Mouse (Mus musculus): Measurements from ENCODE around the gene Zcrb1. TPM values are rescaled to one million over a fixed set of nuclear protein-coding genes. Genes with fewer than 3 reads are reported as not detected.
"Not testable (repeated sequence)": the region's sequence is repeated elsewhere in the genome, so short reads cannot be mapped to it uniquely, and the experiment has no call there.

The Zcrb1 gene
- 10 to 100 TPM; 82.4 to 97.3 TPM for polyA plus RNA-seq (2017; shearing (Covaris generic))

GRCm38 (mm10) chr15:93397826-93398698 is at the start of gene Zcrb1, which contains the start of gene Pphln1:
Zcrb1 (minus strand) TSS chr15:93398334.
Pphln1 (plus strand) TSS chr15:93398350.
- ATAC-seq: peak; percentile 96

DNA sequence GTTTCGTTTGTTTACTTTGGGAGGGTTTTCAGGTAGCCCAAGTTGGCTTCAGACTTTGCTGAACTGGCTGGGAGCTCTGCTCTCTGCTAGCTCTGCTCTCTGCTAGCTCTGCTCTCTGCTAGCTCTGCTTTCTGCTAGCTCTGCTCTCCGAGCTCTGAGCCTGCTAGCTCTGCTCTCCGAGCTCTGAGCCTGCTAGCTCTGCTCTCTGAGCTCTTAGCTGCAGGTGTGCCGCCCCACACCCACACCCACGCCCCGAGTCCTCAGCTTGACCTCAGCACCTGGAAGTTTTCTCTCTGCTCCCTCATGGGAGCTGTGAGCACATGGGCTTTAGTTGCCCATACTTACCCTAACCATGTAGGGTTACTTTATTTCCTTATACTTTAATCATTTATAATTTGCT is 45.5 kb upstream of the Zcrb1 start:
- ATAC-seq: no peak

GRCm38 (mm10) chr15:93442271-93442670 is 44.1 kb upstream of the Zcrb1 start:
- no peak for ATAC-seq

DNA sequence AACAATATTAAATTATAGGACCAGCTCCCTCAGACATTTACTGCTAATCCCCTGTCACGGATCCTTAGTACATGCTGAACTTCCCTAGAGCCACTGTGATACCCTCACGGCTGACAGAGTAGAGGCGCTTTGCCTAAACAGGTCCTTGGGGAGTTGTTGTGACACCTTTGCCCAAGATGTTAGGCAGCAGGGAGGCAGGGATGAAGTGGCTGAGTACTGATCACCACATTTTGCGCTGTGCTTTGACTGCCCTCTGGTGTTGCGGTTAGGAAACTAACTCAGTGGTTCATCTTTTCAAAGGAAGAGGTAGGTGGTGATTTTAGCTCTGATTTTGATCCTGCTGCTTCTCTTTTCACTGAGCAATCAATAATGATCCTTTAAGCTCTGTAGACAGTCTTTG is 40.5 kb upstream of the Zcrb1 start:
- ATAC-seq: peak; percentile 89

DNA sequence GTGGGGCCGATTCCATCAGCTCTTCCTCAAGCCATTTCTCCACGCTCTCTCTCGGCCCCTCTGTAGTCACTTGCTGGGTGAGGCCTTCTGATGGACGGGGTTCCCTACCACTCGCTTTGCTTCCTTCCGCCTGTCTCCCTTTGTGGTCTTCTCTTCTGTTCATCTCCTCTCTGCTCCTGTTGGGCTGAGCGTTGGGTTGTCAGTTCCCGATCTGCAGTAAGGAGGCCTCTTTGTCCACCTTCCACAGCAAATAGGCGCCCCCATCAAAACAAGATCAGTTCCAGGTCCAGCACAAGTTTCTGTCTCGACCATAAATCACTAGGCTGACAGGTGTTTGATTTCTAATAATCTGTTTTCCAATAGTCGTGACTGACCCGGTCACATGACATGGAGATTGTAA is 37.9 kb upstream of the Zcrb1 start:
- ATAC-seq: no peak

DNA sequence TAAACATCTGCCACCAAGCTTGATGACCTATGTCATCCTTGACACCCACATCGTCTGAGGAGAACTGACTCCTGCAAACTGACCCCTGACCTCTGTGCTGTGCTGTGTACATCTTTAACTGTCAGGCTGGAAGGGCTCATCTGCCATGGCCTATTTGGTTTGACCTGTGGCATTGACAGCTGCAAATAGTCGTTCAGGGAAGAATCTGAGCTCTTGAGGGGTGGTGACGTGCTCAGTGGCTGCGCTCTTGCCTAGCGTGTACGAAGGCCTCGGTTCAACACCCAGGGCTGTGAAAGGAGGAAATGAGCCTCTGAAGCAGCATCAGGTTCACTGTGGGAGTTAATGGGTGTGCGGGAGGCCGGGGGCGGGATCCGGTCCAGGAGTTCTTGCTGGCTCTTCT is 35.7 kb upstream of the Zcrb1 start:
- ATAC-seq: no peak

DNA sequence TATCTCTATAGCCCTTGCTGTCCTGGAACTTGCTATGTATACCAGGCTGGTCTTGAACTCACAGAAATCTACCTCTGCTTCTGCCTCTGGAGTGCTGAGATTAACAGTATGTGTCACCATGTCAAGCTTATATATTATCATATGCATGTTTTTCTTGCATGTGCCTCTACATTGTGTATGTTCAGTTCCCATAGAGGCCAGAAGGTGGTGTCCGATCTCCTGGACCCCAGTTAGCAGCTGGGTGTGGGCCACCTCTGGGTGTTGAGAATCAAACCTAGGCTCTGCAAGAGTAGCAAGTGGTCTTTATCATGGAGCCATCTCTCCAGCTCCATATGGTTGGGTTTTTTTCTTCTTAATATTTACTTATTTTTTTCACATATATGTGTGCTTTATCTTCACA is 24.4 kb upstream of the Zcrb1 start:
- no peak for ATAC-seq

DNA sequence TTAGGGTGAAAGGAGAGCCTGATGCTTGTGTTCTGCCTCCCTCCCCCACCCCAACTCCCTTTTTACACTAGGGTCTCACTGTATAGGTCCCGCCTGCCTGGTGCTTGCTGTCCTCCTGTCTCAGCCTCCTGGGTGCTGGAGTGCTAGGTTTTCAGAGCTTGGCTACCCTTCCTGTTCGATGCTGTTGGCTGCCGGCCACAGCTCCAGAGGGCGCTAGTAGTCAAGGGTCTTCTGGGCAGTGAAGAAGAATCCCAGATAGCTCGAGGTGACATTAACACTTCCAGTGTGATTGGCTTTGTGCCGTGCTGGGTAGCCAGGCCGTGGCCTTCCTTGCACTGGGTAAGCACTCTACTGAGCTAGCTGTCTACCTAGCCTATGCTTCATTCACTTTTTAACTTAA is 22.5 kb upstream of the Zcrb1 start:
- no peak for ATAC-seq

- no peak for ATAC-seq
Measured at GRCm38 (mm10) chr15:93416300-93416699, 18.2 kb upstream of the Zcrb1 start.

DNA sequence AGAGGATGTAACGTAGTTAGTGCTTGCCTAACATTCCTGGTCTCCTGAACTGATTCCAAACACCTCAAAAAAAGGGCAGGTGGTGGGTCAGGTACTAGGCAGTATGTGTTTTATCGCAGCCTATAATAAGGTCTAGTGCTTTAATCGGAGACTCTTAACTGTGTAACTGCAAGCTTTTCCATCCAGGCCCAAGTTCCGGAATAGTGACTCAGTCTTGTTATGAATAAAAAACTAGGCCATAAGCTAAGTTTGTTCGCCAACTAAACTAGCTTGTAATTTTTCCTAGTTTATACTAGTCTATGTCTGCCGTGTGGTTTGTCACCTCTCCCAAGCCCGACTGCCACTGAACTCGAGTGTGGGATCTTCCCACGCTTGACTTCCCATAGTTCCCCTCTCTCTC is 16.3 kb upstream of the Zcrb1 start:
- no peak for ATAC-seq

DNA sequence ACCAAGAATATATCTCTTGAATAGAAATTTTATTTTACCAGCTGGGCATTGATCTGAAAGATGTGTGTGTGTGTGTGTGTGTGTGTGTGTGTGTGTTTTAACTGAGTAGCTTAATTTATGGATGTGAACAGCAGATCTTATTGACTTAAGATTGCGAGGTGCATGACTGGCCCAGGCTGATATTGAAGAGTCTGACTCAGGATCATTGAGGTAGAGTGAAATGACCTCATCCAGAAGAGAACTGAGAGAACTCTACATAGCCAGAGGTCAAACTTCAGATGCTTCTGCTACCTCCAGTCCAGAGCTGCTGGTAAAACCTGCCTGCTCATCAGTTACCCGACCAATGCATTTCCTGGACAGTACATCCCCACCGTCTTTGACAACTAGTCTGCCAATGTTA is 14.3 kb upstream of the Zcrb1 start:
- no peak for ATAC-seq

DNA sequence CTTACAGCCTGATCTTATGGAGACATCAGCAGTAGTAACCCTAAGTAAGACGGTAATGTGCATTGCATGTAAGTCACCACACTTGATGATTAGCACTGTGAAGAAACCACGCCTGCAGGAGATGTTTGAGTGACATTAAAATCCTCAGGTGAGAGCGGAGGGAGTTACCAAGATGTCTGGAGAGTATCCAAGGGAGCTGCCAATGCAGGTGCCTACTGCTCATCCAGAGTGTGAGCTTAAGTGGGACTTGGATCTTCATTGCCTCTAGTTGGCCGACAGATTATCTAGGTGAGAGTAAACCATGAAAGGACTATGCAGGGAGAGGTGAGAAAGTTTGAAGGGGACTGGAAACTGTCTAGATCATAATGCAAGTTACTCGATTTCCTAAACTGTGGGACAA is 8.4 kb upstream of the Zcrb1 start:
- ATAC-seq: no peak

DNA sequence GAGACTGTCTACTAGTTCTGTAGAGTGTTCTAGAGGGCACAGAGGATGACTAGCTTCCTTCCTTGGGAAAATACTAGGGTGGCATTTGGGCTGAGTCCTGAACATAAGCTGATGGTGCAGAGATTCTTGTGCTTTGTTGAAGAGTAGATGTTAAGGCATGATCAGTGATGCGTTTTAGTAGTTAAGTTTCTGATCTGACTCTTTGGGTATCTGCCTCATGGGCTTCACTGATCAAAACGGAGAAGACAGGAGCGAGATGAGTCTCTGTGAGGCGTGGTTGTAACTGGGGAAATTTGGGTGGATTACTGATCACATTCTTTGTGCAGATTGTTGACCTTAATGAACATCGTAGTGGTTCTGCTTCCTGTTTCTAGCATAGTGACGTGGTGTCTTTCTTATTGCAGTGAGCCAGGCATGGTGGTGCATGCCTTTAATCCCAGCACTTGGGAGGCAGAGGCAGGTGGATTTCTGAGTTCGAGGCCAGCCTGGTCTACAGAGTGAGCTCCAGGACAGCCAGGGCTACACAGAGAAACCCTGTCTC is 7.4 kb upstream of the Zcrb1 start:
- ATAC-seq: peak; percentile 66

DNA sequence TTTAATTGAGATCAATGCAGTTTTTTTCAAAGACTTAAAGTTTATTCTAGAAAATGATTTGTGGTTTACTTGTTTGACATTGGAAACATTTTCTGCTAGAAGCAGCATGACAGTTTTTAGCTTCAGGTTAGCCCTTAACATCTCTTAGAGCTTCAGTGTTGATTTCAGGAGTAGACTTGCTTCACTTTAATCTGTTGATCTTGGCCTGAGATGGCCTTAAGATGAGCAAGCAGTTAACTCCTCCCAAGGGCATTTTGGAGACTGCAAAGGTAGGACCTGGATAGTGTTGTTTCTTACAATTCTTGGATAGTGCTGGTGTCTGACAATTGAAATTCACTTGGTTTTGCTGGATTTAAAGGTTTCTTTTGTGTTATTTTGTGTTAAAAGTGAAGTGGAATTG is 6.7 kb upstream of the Zcrb1 start:
- no peak for ATAC-seq

DNA sequence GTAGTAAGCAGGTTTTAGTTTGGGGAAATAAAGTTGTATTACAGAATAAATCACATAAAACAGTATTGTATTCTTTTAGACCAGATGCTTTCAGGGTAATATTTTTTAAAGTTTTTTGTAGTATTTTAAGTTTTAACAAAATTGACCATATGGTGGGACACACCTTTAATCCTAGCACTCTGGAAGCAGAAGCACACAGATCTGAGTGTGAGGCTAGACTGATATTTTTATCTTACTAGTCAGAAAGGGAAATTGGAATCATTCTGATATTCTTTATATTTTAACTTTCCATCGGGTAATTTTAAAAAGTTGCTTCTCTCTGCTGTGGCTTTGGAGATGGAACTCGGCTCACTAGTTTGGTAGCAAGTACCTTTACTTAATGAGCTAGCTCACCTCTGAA is 4.6 kb upstream of the Zcrb1 start:
- no peak for ATAC-seq

DNA sequence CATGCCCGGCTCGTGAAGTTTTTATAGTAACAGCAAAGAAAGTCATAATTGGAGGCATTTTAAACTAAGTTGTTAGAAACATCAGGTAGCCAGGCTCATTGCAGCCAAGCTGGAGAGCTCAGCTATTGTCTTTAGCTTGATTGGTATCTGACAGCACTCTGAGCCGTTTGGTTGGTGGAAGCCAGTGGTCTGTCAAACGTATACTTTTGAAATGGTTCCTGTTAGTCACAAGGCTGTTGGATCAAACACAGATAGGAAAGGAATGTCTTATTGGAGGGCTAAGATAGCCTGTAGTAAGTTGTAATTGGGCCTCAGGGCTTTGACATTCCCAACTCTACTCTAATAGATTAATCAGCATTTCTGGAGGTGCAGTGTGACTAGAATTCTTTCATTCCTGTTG is 3.3 kb upstream of the Zcrb1 start:
- ATAC-seq: no peak

DNA sequence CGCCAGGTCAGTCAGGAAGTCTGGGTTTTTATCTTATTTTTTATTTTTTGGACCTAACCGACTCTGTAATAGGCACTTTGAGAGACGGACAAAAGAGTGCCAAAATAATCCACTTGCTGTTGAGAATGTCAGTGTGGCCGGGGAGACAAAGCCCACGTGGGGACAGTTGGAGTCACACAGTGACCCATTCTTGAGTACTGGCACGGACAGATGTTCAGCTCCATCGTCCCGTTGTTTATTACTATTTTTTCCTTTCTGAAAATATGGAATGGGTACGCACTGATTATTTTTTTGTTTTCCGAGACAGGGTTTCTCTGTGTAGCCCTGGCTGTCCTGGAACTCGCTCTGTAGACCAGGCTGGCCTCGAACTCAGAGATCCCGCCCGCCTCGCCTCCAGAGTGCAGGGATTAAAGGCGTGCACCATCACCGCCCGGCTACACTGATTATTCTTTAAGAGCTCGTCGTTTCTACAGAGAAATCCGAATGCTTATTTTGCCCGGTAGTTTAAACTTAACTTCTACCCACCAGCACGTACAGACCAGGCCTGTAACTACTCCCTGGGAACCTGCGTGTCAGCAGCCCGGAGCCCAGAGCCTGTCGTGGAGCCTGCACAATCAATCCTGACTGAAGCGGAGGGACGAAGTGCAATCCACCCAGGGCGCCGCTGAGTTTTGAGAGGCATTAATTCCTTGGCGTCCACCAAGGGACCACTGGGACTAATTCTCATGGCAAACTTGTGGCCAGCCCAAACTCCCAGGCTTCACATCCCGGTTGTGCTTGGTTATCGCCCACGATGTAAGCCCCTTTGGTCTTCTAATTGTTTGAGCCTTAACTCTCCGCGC is 786 bp upstream of the Zcrb1 start:
- ATAC-seq: no peak

DNA sequence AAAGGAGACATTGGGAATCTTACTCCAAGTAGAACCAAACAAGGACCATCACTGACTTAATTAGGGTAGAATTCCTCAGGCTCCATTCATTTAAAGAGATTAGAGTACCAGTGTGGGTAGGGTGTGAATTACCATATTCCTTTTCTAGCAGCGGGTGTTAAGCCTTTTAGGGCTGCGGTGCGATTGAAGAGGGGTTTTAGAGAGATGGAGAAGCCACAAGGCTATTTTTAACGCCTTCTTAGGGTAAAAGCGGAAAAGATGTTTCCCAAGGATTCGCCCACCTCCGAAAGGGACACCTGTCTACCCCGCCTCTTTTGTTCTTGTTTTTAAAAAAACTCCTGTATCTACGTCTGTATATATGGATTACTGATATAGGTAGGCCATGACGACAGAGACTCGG is 865 bp downstream of the Zcrb1 start:
- ATAC-seq: no peak

GRCm38 (mm10) chr15:93381337-93381736 is 16.8 kb downstream of the Zcrb1 start:
- ATAC-seq: no peak

GRCm38 (mm10) chr15:93379177-93379576 is 19.0 kb downstream of the Zcrb1 start:
- peak; percentile 68 for ATAC-seq

DNA sequence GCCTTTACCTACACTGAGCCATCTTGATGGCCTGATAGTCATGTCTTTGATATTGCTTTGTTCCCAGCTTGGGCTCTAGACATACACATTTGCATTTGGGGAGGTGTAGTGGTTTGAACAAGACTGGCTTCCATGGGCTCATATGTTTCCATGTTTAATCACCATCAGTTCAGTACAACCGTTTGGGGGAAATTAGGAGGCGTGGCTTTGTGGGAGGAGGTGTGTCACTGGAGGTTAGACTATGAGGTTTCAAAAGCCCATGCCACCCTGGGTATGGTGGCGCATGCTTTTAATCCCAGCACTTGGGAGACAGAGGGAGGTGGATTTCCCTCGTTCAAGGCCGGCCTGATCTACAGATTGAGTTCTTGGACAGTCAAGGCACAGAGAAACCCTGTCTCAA is 22.4 kb downstream of the Zcrb1 start:
- no peak for ATAC-seq

DNA sequence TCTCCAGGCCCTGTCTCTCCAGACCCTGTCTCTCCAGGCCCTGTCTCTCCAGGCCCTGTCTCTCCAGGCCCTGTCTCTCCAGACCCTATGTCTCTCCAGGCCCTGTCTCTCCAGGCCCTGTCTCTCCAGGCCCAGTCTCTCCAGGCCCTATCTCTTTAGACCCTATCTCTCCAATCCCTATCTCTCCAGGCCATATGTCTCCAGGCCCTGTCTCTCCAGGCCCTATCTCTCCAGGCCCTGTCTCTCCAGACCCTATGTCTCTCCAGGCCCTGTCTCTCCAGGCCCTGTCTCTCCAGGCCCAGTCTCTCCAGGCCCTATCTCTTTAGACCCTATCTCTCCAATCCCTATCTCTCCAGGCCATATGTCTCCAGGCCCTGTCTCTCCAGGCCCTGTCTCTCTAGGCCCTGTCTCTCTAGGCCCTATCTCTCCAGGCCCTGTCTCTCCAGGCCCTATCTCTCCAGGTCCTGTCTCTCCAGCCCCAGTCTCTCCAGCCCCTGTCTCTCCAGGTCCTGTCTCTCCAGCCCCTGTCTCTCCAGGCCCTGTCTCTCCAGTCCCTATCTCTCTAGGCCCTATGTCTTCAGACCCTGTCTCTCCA is 25.5 kb downstream of the Zcrb1 start:
- not testable (repeated sequence) for ATAC-seq

GRCm38 (mm10) chr15:93371838-93372237 is 26.3 kb downstream of the Zcrb1 start:
- no peak for ATAC-seq

All from activated CD4-positive, CD25-positive, alpha-beta regulatory T cell, adult 4 months (primary cell).